Mouse (Mus musculus) bone marrow macrophage, adult 2 months (primary cell): ENCODE data around the gene Vmn1r85.

Experiments used
- CTCF ChIP-seq: IDR thresholded peaks from 2 replicates; pipeline ENCODE4 v1.5.1; 2012; ENCODE audit warnings: low read depth, mild to moderate bottlenecking, low read length, moderate library complexity
- POLR2A ChIP-seq: IDR thresholded peaks from 2 replicates; pipeline ENCODE4 v1.6.1; 2012; ENCODE audit warnings: mild to moderate bottlenecking, low read depth, low read length, borderline replicate concordance

GRCm38 (mm10) chr7:13119817-13120216 lies 24.8 kb upstream of the Vmn1r85 start, which contains the start of gene Vmn1r86:
- no peak for TF ChIP-seq POLR2A
- no peak for TF ChIP-seq CTCF
